ENCODE assay signal across 17 mouse cellular contexts in the genomic region with DNA sequence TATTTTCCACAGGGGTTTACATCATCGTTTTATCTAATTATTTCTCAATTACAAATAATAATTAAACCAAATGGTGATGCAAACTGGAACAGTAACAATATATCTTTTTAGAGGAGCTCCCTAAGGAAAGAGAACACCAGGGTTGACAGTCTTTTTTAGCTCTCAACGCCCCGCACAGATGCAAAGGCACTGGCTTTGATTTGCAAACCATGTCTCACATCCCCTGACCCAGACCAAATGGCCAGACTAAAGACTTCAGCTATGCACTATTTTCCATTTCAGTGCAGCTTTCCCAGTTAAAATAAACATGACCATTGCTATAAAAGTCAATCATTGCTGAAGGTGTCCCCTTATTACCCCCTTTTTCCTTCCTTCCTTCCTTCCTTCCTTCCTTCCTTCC.
DNase-seq lines count a peak whose midpoint lies in the region; ATAC-seq and TF ChIP-seq lines count a peak whose summit lies in the region.
"Had no signal": no experiment of that assay in that cellular context is flagged by ENCODE, and none has a peak within 500 bp of the region (broad histone marks: within the 10 kb centered on the region; RNA-seq: fewer than 3 reads in every experiment).

No protein-coding gene starts in this region.

- H3K9ac ChIP-seq in heart, adult 2 months (ENCODE audit: low read depth, low read length): no peak overlapping the region
- no peak overlapping the region for H3K9ac ChIP-seq in kidney, postnatal 0 days (ENCODE audit: low read depth, low read length)
- H3K9ac ChIP-seq: forebrain, embryonic 13.5 days; forebrain, postnatal 0 days; hindbrain, embryonic 15.5 days had no signal

- peak overlapping the region; percentile 19; the same call in 1 of the 2 replicates for H3K4me2 ChIP-seq in kidney, postnatal 0 days (ENCODE audit: low read length)
- H3K4me2 ChIP-seq: forebrain, embryonic 13.5 days; hindbrain, embryonic 15.5 days had no signal

- DNase-seq in embryo, embryonic 11 days: peak; percentile 16
- DNase-seq in embryo, embryonic 10 days (ENCODE audit: low spot score): no peak
- DNase-seq in heart, adult 8-10 months (ENCODE audit: low spot score): peak; percentile 15
- no peak for DNase-seq in heart, postnatal 25 days (ENCODE audit: low spot score)
- DNase-seq in heart, postnatal 4 days: peak; percentile 5
- DNase-seq in heart, adult 2 months: no peak
- DNase-seq in kidney, postnatal 0 days (ENCODE audit: low spot score): peak; percentile 79
- no peak for DNase-seq in kidney, adult 18-20 months
- DNase-seq: adrenal gland, adult 8-10 months; B cell, adult 2 months; cerebellum, adult 2 months; forebrain, postnatal 0 days had no signal

- no peak overlapping the region for H3K27ac ChIP-seq in heart, adult 2 months
- H3K27ac ChIP-seq in kidney, postnatal 0 days: no peak overlapping the region
- H3K27ac ChIP-seq: forebrain, embryonic 13.5 days; hindbrain, embryonic 15.5 days had no signal

- no peak for TF ChIP-seq CTCF in heart, adult 2 months (IDR thresholded peaks at IDR 0.05)
- no peak for TF ChIP-seq CTCF in kidney, postnatal 0 days (IDR thresholded peaks at IDR 0.05; ENCODE audit: low read depth)

- intact Hi-C loops in heart, postnatal 25 days (cut with DNase I): no loop called here
- intact Hi-C loops in heart, adult 2 months (cut with DNase I): no loop called here

- H3K36me3 ChIP-seq in heart, adult 2 months (ENCODE audit: control insufficient read depth, insufficient read depth, low read length): no peaks in the 10 kb centered on the region
- H3K36me3 ChIP-seq in kidney, postnatal 0 days (ENCODE audit: insufficient read depth, low read length): no peaks in the 10 kb centered on the region
- H3K36me3 ChIP-seq: G1E; hindbrain, embryonic 15.5 days had no signal

- 27% methylated on average over 3 of the region's 3 CpGs for WGBS in heart, adult 2 months
- 12% methylated on average over 3 of the region's 3 CpGs for WGBS in kidney, postnatal 0 days

- H3K4me3 ChIP-seq in heart, adult 2 months: no peak overlapping the region
- H3K4me3 ChIP-seq in kidney, postnatal 0 days (replicated peaks; ENCODE audit: low read depth, low read length): no peak overlapping the region
- H3K4me3 ChIP-seq: forebrain, embryonic 13.5 days; hindbrain, embryonic 15.5 days had no signal

- H3K79me2 ChIP-seq in heart, adult 2 months (replicated peaks; ENCODE audit: control insufficient read depth, insufficient read depth, low read length): no peaks in the 10 kb centered on the region

- TF ChIP-seq POLR2A in heart, adult 2 months (IDR thresholded peaks at IDR 0.05; ENCODE audit: insufficient read depth, low read depth, low read length): no peak

- no peaks in the 10 kb centered on the region for H3K27me3 ChIP-seq in heart, adult 2 months (ENCODE audit: control insufficient read depth, insufficient read depth, low read length)
- H3K27me3 ChIP-seq in kidney, postnatal 0 days (ENCODE audit: insufficient read depth, low read length): no peaks in the 10 kb centered on the region
- H3K27me3 ChIP-seq: forebrain, embryonic 13.5 days; hindbrain, embryonic 15.5 days had no signal

- TF ChIP-seq EP300 in heart, adult 2 months (IDR thresholded peaks at IDR 0.05; ENCODE audit: insufficient read depth, low read depth, low read length): no peak

- no peaks in the 10 kb centered on the region for H3K9me3 ChIP-seq in kidney, postnatal 0 days (replicated peaks; ENCODE audit: low read length)
- H3K9me3 ChIP-seq: forebrain, embryonic 13.5 days; hindbrain, embryonic 15.5 days had no signal

- no peak for ATAC-seq in kidney, postnatal 0 days (replicated peaks; ENCODE audit: low FRiP score, low read depth)
- ATAC-seq: CD4-positive, CD25-positive, alpha-beta regulatory T cell, adult 4 months; forebrain, embryonic 13.5 days; forebrain, postnatal 0 days; intestine, embryonic 16.5 days had no signal

- H3K4me1 ChIP-seq in heart, adult 2 months (ENCODE audit: control insufficient read depth, insufficient read depth, low read length): peaks cover 2% of the 10 kb centered on the region; the same call in 1 of the 2 replicates
- 0 out of 2 replicates have a peak, but pooled peaks cover 5% of the 10 kb centered on the region for H3K4me1 ChIP-seq in kidney, postnatal 0 days (replicated peaks; ENCODE audit: insufficient read depth, low read length)
- H3K4me1 ChIP-seq: hindbrain, embryonic 15.5 days had no signal

Comparison
In these comparisons a context has a peak if more than half of its experiments do, and no peak if none do; other contexts are left out.
1. DNase-seq: peak in embryo, embryonic 11 days (single experiment), heart, adult 8-10 months (single experiment), heart, postnatal 4 days (single experiment) and kidney, postnatal 0 days (single experiment); none in embryo, embryonic 10 days (single experiment), heart, postnatal 25 days (single experiment), heart, adult 2 months (0 of 2) and kidney, adult 18-20 months (single experiment).